Mouse (Mus musculus) lung, embryonic 15.5 days (tissue): Measurements from ENCODE around the gene Mesp2. TPM values are rescaled to one million over a fixed set of nuclear protein-coding genes. Genes with fewer than 3 reads are reported as not detected.
"Not testable (repeated sequence)": the region's sequence is repeated elsewhere in the genome, so short reads cannot be mapped to it uniquely, and the experiment has no call there.

Source experiments
- ATAC-seq: fragments of 200-750 bp; cut with Nextera tagmentation; 2 replicates; pipeline ENCODE4 v1.8.0; 2017; ENCODE audit warnings: moderate number of reproducible peaks, borderline replicate concordance; ENCODE audit not compliant: low FRiP score, low TSS enrichment; ENCODE audit errors: extremely low read depth
- H3K27ac ChIP-seq: fragments of 300-500 bp; sonication (generic); 2 replicates; pipeline ENCODE4 v1.5.1; 2015; ENCODE audit warnings: moderate library complexity, mild to moderate bottlenecking, inconsistent platforms
- H3K27me3 ChIP-seq: fragments of 300-500 bp; sonication (generic); 2 replicates; pipeline ENCODE4 v1.6.1; 2015; ENCODE audit warnings: inconsistent platforms
- H3K36me3 ChIP-seq: fragments of 300-500 bp; sonication (generic); 2 replicates; pipeline ENCODE4 v1.6.1; 2015; ENCODE audit warnings: inconsistent platforms
- H3K4me1 ChIP-seq: fragments of 300-500 bp; sonication (generic); 2 replicates; pipeline ENCODE4 v1.6.1; 2015; ENCODE audit warnings: inconsistent platforms
- H3K4me2 ChIP-seq: fragments of 300-500 bp; sonication (generic); 2 replicates; pipeline ENCODE4 v1.6.1; 2015; ENCODE audit warnings: inconsistent platforms, mild to moderate bottlenecking, moderate library complexity
- H3K4me3 ChIP-seq: fragments of 300-500 bp; sonication (generic); 2 replicates; pipeline ENCODE4 v1.5.1; 2015; ENCODE audit warnings: mild to moderate bottlenecking, inconsistent platforms
- H3K9ac ChIP-seq: fragments of 300-500 bp; sonication (generic); 2 replicates; pipeline ENCODE4 v1.6.1; 2015; ENCODE audit warnings: inconsistent platforms
- H3K9me3 ChIP-seq: fragments of 300-500 bp; sonication (generic); 2 replicates; pipeline ENCODE4 v1.6.1; 2016; ENCODE audit warnings: inconsistent platforms
- WGBS: fragments of 180-500 bp; shearing (Covaris S2); methylation state at CpG from one replicate; pipeline ENCODE4 v1.1.7; 2015; 5-methylcytosine and 5-hydroxymethylcytosine counted together
- polyA plus RNA-seq: library from polyadenylated mRNA; unstranded; fragments of >200 nt; fragmentation: Nextera tagmentation; extraction: Ambion mirVana; gene quantifications from 2 replicates; pipeline ENCODE4 v1.2.1, GENCODE M21; 2015

Gene Mesp2
- polyA plus RNA-seq, 1 experiment from 2014 or later, result 0.56 TPM

GRCm38 (mm10) chr7:79789812-79790211 lies 20.7 kb upstream of the Mesp2 start:
- H3K27ac ChIP-seq, H3K9ac ChIP-seq, H3K36me3 ChIP-seq, H3K4me3 ChIP-seq, H3K4me2 ChIP-seq, H3K4me1 ChIP-seq, ATAC-seq, H3K9me3 ChIP-seq: not testable (repeated sequence)
- peaks cover 54% of the 10 kb centered on the region for H3K27me3 ChIP-seq
- 35% methylated on average over 2 of the region's 2 CpGs for WGBS

GRCm38 (mm10) chr7:79792635-79793421 lies 17.7 kb upstream of the Mesp2 start:
- H3K27me3 ChIP-seq, result peaks cover 61% of the 10 kb centered on the region
- peak; percentile 51; the same call in 1 of the 2 replicates for ATAC-seq
- H3K4me3 ChIP-seq, result peak overlapping the region; percentile 40
- WGBS, result under 1% methylated on average over 80 of the region's 80 CpGs
- H3K4me1 ChIP-seq, result peaks cover 5% of the 10 kb centered on the region; the same call in 1 of the 2 replicates
- peak overlapping the region; percentile 78 for H3K4me2 ChIP-seq
- H3K36me3 ChIP-seq, result no peaks in the 10 kb centered on the region
- H3K9me3 ChIP-seq, result no peaks in the 10 kb centered on the region
- no peak overlapping the region for H3K27ac ChIP-seq
- peak overlapping the region; percentile 3; the same call in 1 of the 2 replicates for H3K9ac ChIP-seq

GRCm38 (mm10) chr7:79793688-79794087 lies 16.8 kb upstream of the Mesp2 start, which contains the start of gene Mesp1:
TSS of gene Mesp1 (minus strand) at chr7:79793788.
- Histone ChIP-seq H3K4me1 (peaks cover 5% of the 10 kb centered on the region; the same call in 1 of the 2 replicates), H3K4me2 (peak within 1 kb of the TSS; percentile 78), H3K9me3 (no peaks in the 10 kb centered on the region), H3K27me3 (peaks cover 64% of the 10 kb centered on the region), H3K36me3 (no peaks in the 10 kb centered on the region), H3K9ac (peak within 1 kb of the TSS; percentile 3; the same call in 1 of the 2 replicates), H3K4me3 (peak within 1 kb of the TSS; percentile 40), H3K27ac (no peak within 1 kb of the TSS)
- WGBS, result 62% methylated on average over 6 of the region's 6 CpGs
- no peak for ATAC-seq

GRCm38 (mm10) chr7:79798606-79799005 lies 11.9 kb upstream of the Mesp2 start:
- H3K27ac ChIP-seq, result no peak overlapping the region
- no peaks in the 10 kb centered on the region for H3K4me1 ChIP-seq
- peaks cover 25% of the 10 kb centered on the region for H3K27me3 ChIP-seq
- no peaks in the 10 kb centered on the region for H3K36me3 ChIP-seq
- H3K4me2 ChIP-seq, result no peak overlapping the region
- no peak overlapping the region for H3K9ac ChIP-seq
- H3K9me3 ChIP-seq, result no peaks in the 10 kb centered on the region
- no peak for ATAC-seq
- 15% methylated on average over 5 of the region's 5 CpGs for WGBS
- no peak overlapping the region for H3K4me3 ChIP-seq

- no peak overlapping the region for H3K4me2 ChIP-seq
- no peak overlapping the region for H3K27ac ChIP-seq
- WGBS, result 2% methylated on average over 8 of the region's 8 CpGs
- peaks cover 20% of the 10 kb centered on the region for H3K27me3 ChIP-seq
- no peaks in the 10 kb centered on the region for H3K36me3 ChIP-seq
- H3K4me3 ChIP-seq, result no peak overlapping the region
- no peaks in the 10 kb centered on the region for H3K9me3 ChIP-seq
- H3K9ac ChIP-seq, result no peak overlapping the region
- ATAC-seq, result no peak
- peaks cover 4% of the 10 kb centered on the region; the same call in 1 of the 2 replicates for H3K4me1 ChIP-seq
Measured at GRCm38 (mm10) chr7:79799048-79799447, 11.5 kb upstream of the Mesp2 start.

- no peak overlapping the region for H3K27ac ChIP-seq
- H3K9ac ChIP-seq, result no peak overlapping the region
- no peak for ATAC-seq
- no peaks in the 10 kb centered on the region for H3K36me3 ChIP-seq
- WGBS, result 59% methylated on average over 6 of the region's 6 CpGs
- H3K4me1 ChIP-seq, result peaks cover 6% of the 10 kb centered on the region; the same call in 1 of the 2 replicates
- H3K9me3 ChIP-seq, result no peaks in the 10 kb centered on the region
- peaks cover 16% of the 10 kb centered on the region for H3K27me3 ChIP-seq
- H3K4me2 ChIP-seq, result no peak overlapping the region
- H3K4me3 ChIP-seq, result no peak overlapping the region
Measured at GRCm38 (mm10) chr7:79799506-79799905, 11.0 kb upstream of the Mesp2 start.

- no peaks in the 10 kb centered on the region for H3K36me3 ChIP-seq
- H3K27me3 ChIP-seq, result peaks cover 7% of the 10 kb centered on the region
- ATAC-seq, result no peak
- no peaks in the 10 kb centered on the region for H3K9me3 ChIP-seq
- H3K9ac ChIP-seq, result no peak overlapping the region
- WGBS, result 65% methylated on average over 4 of the region's 4 CpGs
- H3K4me2 ChIP-seq, result no peak overlapping the region
- H3K27ac ChIP-seq, result no peak overlapping the region
- H3K4me1 ChIP-seq, result peaks cover 6% of the 10 kb centered on the region; the same call in 1 of the 2 replicates
- H3K4me3 ChIP-seq, result no peak overlapping the region
Measured at GRCm38 (mm10) chr7:79800336-79800735, 10.2 kb upstream of the Mesp2 start.

GRCm38 (mm10) chr7:79801391-79801790 lies 9.1 kb upstream of the Mesp2 start:
- Histone ChIP-seq H3K4me2 (no peak overlapping the region), H3K36me3 (no peaks in the 10 kb centered on the region), H3K4me1 (peaks cover 6% of the 10 kb centered on the region; the same call in 1 of the 2 replicates), H3K27ac (no peak overlapping the region), H3K4me3 (no peak overlapping the region), H3K9ac (no peak overlapping the region), H3K27me3 (peaks cover 6% of the 10 kb centered on the region), H3K9me3 (no peaks in the 10 kb centered on the region)
- ATAC-seq, result 0 out of 2 replicates have a peak, but pooled peaks have one; percentile 6
- 59% methylated on average over 11 of the region's 11 CpGs for WGBS

GRCm38 (mm10) chr7:79802037-79802436 lies 8.5 kb upstream of the Mesp2 start:
- no peak overlapping the region for H3K27ac ChIP-seq
- H3K4me1 ChIP-seq, result peaks cover 6% of the 10 kb centered on the region; the same call in 1 of the 2 replicates
- no peak for ATAC-seq
- WGBS, result 41% methylated on average over 5 of the region's 5 CpGs
- H3K9ac ChIP-seq, result no peak overlapping the region
- H3K27me3 ChIP-seq, result peaks cover 6% of the 10 kb centered on the region
- no peak overlapping the region for H3K4me2 ChIP-seq
- H3K9me3 ChIP-seq, result no peaks in the 10 kb centered on the region
- no peak overlapping the region for H3K4me3 ChIP-seq
- no peaks in the 10 kb centered on the region for H3K36me3 ChIP-seq

GRCm38 (mm10) chr7:79803887-79804286 lies 6.6 kb upstream of the Mesp2 start:
- no peaks in the 10 kb centered on the region for H3K36me3 ChIP-seq
- no peak overlapping the region for H3K9ac ChIP-seq
- no peak for ATAC-seq
- H3K4me3 ChIP-seq, result no peak overlapping the region
- H3K27ac ChIP-seq, result no peak overlapping the region
- peaks cover 6% of the 10 kb centered on the region; the same call in 1 of the 2 replicates for H3K4me1 ChIP-seq
- H3K9me3 ChIP-seq, result no peaks in the 10 kb centered on the region
- no peaks in the 10 kb centered on the region; the same call in 1 of the 2 replicates for H3K27me3 ChIP-seq
- no peak overlapping the region for H3K4me2 ChIP-seq
- 22% methylated on average over 2 of the region's 2 CpGs for WGBS

- H3K27ac ChIP-seq, result no peak overlapping the region
- no peaks in the 10 kb centered on the region for H3K36me3 ChIP-seq
- no peaks in the 10 kb centered on the region for H3K9me3 ChIP-seq
- peaks cover 34% of the 10 kb centered on the region for H3K27me3 ChIP-seq
- WGBS, result 71% methylated on average over 7 of the region's 7 CpGs
- H3K4me2 ChIP-seq, result no peak overlapping the region
- no peak for ATAC-seq
- H3K4me1 ChIP-seq, result peaks cover 15% of the 10 kb centered on the region
- H3K4me3 ChIP-seq, result no peak overlapping the region
- H3K9ac ChIP-seq, result no peak overlapping the region
Measured at GRCm38 (mm10) chr7:79808561-79808960, 2.0 kb upstream of the Mesp2 start.

GRCm38 (mm10) chr7:79813409-79813808 lies 2.9 kb downstream of the Mesp2 start:
- Histone ChIP-seq H3K36me3 (no peaks in the 10 kb centered on the region), H3K9ac (no peak overlapping the region), H3K4me2 (no peak overlapping the region), H3K4me3 (no peak overlapping the region), H3K9me3 (no peaks in the 10 kb centered on the region), H3K4me1 (peaks cover 9% of the 10 kb centered on the region), H3K27me3 (peaks cover 34% of the 10 kb centered on the region), H3K27ac (no peak overlapping the region)
- WGBS, result 56% methylated on average over 1 of the region's 1 CpGs
- ATAC-seq, result no peak
